Mouse (Mus musculus): ENCODE measurements around the gene Rbfox3. TPM values are rescaled to one million over a fixed set of nuclear protein-coding genes. Genes with fewer than 3 reads are reported as not detected.
A peak's percentile ranks its signal among the peaks of the same experiment; 100 is the strongest.

Rbfox3 gene
- total RNA-seq, 2 experiments from 2014 or later, result 0.13 to 0.20 TPM

DNA sequence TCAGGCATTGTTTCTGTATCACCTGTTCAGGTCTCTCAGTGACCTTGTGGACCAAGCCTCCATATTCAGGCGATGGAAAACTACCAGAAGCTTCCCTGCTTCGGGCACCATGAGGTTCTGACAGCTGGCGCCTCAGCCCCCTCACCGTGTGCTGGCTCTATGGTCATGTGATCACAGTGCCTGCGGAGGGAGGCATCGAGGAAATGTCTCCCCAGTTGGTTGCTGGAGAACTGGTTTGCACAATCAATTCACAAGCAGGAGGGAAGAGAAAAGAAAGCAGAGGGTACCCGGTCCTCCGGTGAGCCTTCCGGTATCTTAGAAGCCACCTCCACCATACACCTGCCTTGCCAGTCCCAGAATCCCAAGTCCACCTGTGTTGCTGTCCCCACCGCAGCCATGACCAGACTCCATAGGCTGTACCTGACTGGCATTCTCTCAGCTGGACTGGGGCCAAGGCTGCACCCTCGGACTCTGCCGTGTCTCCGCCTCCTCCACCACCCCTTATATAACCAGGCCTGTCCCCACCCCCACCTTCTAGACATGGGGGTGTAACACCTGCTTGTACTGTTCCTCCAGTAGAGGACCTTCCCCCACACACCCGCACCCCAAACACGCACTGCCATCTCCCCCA is 49.5 kb downstream of the Rbfox3 start:
- DNase-seq, result peak; percentile 14
- intact Hi-C loops (cut with DNase I), result no loop called here
- no peak for TF ChIP-seq CTCF (IDR thresholded peaks at IDR 0.05)

DNA sequence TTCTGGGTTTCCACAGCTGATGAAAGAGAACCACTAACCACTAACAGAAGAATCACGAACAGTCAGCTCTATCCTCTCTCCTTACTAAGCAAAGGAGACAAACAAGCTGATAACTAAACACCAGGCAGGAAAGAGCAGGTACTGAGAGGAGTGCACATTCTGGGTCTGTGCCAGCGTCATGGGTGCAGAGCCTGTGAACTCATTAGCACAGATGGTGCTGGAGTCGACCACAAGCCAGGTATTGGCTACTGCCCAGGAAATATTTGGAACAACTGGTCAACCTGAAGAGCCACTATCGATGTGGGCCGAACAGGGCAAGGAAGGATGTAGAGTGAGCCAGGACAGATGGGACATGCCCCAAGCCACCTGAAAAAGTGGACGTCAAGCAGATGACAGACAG is 50.2 kb downstream of the Rbfox3 start:
- no peak for TF ChIP-seq CTCF (IDR thresholded peaks at IDR 0.05)
- H3K4me3 ChIP-seq, result no peak overlapping the region
- H3K27ac ChIP-seq, result no peak overlapping the region
- no peak for DNase-seq
- intact Hi-C loops (cut with DNase I), result no loop called here

More for the DNA sequence above, 49.5 kb downstream of the Rbfox3 start:
- Histone ChIP-seq H3K27ac (no peak overlapping the region), H3K4me3 (no peak overlapping the region)

GRCm38 (mm10) chr11:118860812-118861211 is 50.6 kb downstream of the Rbfox3 start:
- intact Hi-C loops (cut with DNase I), result no loop called here
- no peak for DNase-seq
- H3K27ac ChIP-seq, result no peak overlapping the region
- no peak for TF ChIP-seq CTCF (IDR thresholded peaks at IDR 0.05)
- H3K4me3 ChIP-seq, result no peak overlapping the region

- H3K27ac ChIP-seq, result no peak overlapping the region
- intact Hi-C loops (cut with DNase I), result no loop called here
- no peak overlapping the region for H3K4me3 ChIP-seq
- TF ChIP-seq CTCF (IDR thresholded peaks at IDR 0.05), result no peak
- DNase-seq, result no peak
Measured at GRCm38 (mm10) chr11:118859839-118860238, 51.6 kb downstream of the Rbfox3 start.

GRCm38 (mm10) chr11:118858305-118858704 is 53.1 kb downstream of the Rbfox3 start:
- TF ChIP-seq CTCF (IDR thresholded peaks at IDR 0.05), result no peak
- intact Hi-C loops (cut with DNase I), result no loop called here
- DNase-seq, result no peak
- Histone ChIP-seq H3K27ac (no peak overlapping the region), H3K4me3 (no peak overlapping the region)

GRCm38 (mm10) chr11:118851391-118851790 is 60.0 kb downstream of the Rbfox3 start:
- no peak for DNase-seq
- TF ChIP-seq CTCF (IDR thresholded peaks at IDR 0.05), result no peak
- intact Hi-C loops (cut with DNase I), result no loop called here
- Histone ChIP-seq H3K4me3 (no peak overlapping the region), H3K27ac (no peak overlapping the region)

DNA sequence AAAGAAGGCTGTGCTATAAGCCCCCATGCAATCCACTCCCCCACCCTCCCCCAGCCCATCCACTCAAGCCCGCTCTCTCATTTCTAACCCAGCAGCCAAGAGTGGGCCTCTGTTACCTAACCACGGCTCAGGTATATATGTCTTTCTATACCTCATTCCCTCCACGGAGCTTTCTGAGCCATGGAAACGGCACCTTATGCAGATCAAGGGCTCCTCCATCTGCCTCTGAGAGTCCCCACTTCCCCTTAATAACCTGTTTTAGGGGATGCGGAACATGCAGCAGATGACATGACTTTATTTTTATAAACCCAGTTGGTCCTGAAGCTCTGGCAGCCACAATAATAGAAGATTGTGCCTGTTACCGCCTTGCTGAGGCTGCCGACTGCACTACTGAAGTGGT is 63.4 kb downstream of the Rbfox3 start:
- Histone ChIP-seq H3K4me3 (no peak overlapping the region), H3K27ac (no peak overlapping the region)
- intact Hi-C loops (cut with DNase I), result no loop called here
- no peak for DNase-seq
- no peak for TF ChIP-seq CTCF (IDR thresholded peaks at IDR 0.05)

GRCm38 (mm10) chr11:118840992-118841391 is 70.4 kb downstream of the Rbfox3 start:
- Histone ChIP-seq H3K27ac (no peak overlapping the region), H3K4me3 (no peak overlapping the region)
- no peak for TF ChIP-seq CTCF (IDR thresholded peaks at IDR 0.05)
- intact Hi-C loops (cut with DNase I), result no loop called here
- no peak for DNase-seq

GRCm38 (mm10) chr11:118838167-118838566 is 73.2 kb downstream of the Rbfox3 start:
- no peak for TF ChIP-seq CTCF (IDR thresholded peaks at IDR 0.05)
- H3K27ac ChIP-seq, result no peak overlapping the region
- intact Hi-C loops (cut with DNase I), result no loop called here
- no peak for DNase-seq
- no peak overlapping the region for H3K4me3 ChIP-seq

- DNase-seq, result no peak
- Histone ChIP-seq H3K4me3 (no peak overlapping the region), H3K27ac (no peak overlapping the region)
- intact Hi-C loops (cut with DNase I), result no loop called here
- TF ChIP-seq CTCF (IDR thresholded peaks at IDR 0.05), result no peak
Measured at GRCm38 (mm10) chr11:118836889-118837288, 74.5 kb downstream of the Rbfox3 start.

DNA sequence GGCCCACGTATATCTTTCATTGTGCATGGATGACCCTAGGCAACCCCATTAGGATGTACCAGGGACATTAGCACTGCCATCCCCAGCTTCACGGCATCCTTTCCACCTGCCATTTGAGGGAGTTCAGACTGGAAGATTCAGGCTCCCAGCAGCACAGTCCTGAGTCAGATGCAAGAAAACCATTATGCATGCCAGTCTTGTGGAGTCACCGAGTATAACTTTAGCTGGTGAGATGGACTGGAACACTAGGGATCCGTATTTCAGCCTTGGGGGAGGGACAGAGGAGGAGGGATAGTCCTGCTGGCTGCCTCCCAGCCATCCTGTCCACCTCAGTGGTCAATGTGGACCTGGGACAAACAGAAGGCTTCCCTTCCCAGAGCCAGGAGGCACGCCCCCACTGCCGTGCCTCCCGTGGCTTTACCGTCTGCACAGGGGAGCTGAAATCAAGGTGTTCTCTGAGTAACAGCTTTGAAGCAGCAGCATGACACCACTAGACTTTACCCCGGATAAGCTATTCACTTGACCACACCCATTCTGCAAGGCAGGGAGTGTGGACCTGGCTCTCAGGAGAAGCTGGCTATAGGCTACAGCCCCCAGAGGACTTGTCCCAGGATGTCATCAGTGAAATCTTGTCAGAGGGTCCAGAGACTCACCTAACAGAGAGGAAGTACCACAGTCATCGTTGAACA is 78.5 kb downstream of the Rbfox3 start:
- H3K27ac ChIP-seq, result no peak overlapping the region
- no peak for TF ChIP-seq CTCF (IDR thresholded peaks at IDR 0.05)
- intact Hi-C loops (cut with DNase I), result no loop called here

GRCm38 (mm10) chr11:118831730-118832129 is 79.7 kb downstream of the Rbfox3 start:
- H3K4me3 ChIP-seq, result no peak overlapping the region
- no peak for TF ChIP-seq CTCF (IDR thresholded peaks at IDR 0.05)
- H3K27ac ChIP-seq, result no peak overlapping the region
- no peak for DNase-seq
- intact Hi-C loops (cut with DNase I), result no loop called here

More for the DNA sequence above, 78.5 kb downstream of the Rbfox3 start:
- DNase-seq, result no peak
- H3K4me3 ChIP-seq, result no peak overlapping the region

DNA sequence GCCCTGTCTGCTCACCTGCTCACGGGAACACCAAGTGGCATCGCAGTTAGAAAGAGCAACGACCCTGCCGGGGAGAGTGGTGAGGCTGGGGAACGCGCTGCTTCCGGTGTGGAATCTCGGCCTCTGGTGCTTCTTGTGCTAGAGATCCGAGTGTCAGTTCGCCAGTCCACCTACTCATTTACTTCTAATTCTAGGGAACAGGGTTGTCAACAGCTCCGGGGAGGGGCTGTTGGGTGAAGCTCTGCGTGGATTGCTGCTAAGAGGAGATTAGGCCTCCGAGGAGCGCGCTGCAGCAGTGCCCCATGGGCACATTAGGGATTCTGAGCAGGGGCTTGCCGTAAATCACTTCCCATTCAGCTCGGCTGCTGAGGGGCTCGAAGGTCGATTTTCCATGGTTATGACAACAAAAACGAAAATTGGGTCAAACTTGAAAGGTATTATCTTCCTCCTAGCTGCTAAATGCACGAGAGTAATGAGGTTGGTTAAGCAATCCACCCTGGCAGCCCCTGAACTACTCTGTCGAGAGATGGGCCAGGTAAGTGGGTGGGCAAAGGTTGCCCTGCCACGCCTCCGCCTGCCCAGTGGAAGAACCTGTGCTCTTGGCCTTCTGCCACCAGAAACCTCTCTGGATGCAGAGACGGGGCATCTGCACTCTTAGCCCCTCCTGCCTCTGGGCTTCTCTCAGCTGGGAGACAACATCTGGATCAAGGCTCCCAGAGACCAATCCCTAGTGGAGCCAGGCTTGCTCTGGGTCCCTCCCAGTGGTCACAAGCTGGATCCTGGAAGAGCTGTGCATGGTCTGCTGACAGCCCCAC is 85.9 kb downstream of the Rbfox3 start:
- TF ChIP-seq CTCF (IDR thresholded peaks at IDR 0.05), result no peak
- Histone ChIP-seq H3K4me3 (no peak overlapping the region), H3K27ac (no peak overlapping the region)
- DNase-seq, result no peak
- intact Hi-C loops (cut with DNase I), result no loop called here
